Mouse (Mus musculus) leukemia stem cell, adult 10-12 weeks (primary cell): ENCODE measurements around the gene Gm5767. TPM values are rescaled to one million over a fixed set of nuclear protein-coding genes. Genes with fewer than 3 reads are reported as not detected.

ENCODE experiments used
- polyA plus RNA-seq: library from polyadenylated mRNA; stranded (reverse); fragments of >175 nt; gene quantifications from 2 replicates; pipeline ENCODE4 v1.2.3, GENCODE M21; 2012; ENCODE audit warnings: low replicate concordance

Gene Gm5767
- polyA plus RNA-seq, result not detected in 2 replicates

GRCm38 (mm10) chr16:8680470-8680869, at the start of gene Gm5767:
Gm5767 (plus strand) TSS chr16:8680770.

GRCm38 (mm10) chr16:8637217-8638051, 43.1 kb upstream of the Gm5767 start, which contains the start of the genes Pmm2 and Tmem186:
Pmm2 (plus strand) TSS chr16:8637674.
Tmem186 (minus strand) TSS chr16:8637712.

GRCm38 (mm10) chr16:8671551-8672349, 8.8 kb upstream of the Gm5767 start, which contains the start of gene Carhsp1:
Carhsp1 (minus strand) TSS chr16:8672155.

Other genes starting within 250 kb of the Gm5767 start
- 14.6 and 17.2 TPM in 2 replicates for gene Mettl22, start 210.0 kb upstream of the Gm5767 start, polyA plus RNA-seq
- 0.29 and 3.3 TPM in 2 replicates for gene Abat, start 167.3 kb upstream of the Gm5767 start, polyA plus RNA-seq
- gene Pmm2, start 43.1 kb upstream of the Gm5767 start, polyA plus RNA-seq, result 12.4 and 40.8 TPM in 2 replicates
- gene Tmem186, start 43.1 kb upstream of the Gm5767 start, polyA plus RNA-seq, result 6.2 and 11.0 TPM in 2 replicates
- 87.4 and 144 TPM in 2 replicates for gene Carhsp1, start 8.6 kb upstream of the Gm5767 start, polyA plus RNA-seq
- 34.5 and 39.0 TPM in 2 replicates for gene Usp7, start 111.5 kb downstream of the Gm5767 start, polyA plus RNA-seq
- 10.4 and 18.2 TPM in 2 replicates for gene 1810013L24Rik, start 149.3 kb downstream of the Gm5767 start, polyA plus RNA-seq